Mouse (Mus musculus): Measurements from ENCODE around the gene Olfr263. TPM values are rescaled to one million over a fixed set of nuclear protein-coding genes. Genes with fewer than 3 reads are reported as not detected.

Gene Olfr263
- total RNA-seq, 2 experiments from 2014 or later, result not detected

DNA sequence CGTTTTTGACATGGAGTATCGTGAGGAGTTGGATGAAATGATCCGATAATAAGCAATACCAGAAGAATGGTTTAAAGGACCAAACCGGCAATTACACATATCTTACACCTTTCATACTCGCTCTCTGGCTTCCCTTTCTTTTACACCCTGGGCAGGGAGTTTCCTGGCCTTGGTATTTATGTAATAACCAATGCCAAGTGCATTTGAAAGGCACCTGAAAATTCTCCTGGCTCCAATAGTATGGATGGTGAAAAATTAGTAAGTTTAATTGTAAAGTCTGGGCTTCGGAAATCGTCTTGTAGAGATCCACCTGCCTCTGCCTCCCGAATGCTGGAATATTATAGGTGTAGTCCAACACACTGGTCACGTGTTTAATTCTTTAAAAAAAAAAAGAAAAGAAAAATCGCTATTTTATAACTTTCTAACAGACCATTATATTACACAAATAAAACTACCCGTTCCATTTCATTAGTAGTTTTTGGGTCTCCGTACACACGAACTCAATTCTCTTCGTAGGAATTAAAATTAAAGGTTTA, 39.8 kb downstream of the Olfr263 start:
- DNase-seq (ENCODE audit: extremely low spot score in 1 of 2, low spot score in 1 of 2), result no peak

DNA sequence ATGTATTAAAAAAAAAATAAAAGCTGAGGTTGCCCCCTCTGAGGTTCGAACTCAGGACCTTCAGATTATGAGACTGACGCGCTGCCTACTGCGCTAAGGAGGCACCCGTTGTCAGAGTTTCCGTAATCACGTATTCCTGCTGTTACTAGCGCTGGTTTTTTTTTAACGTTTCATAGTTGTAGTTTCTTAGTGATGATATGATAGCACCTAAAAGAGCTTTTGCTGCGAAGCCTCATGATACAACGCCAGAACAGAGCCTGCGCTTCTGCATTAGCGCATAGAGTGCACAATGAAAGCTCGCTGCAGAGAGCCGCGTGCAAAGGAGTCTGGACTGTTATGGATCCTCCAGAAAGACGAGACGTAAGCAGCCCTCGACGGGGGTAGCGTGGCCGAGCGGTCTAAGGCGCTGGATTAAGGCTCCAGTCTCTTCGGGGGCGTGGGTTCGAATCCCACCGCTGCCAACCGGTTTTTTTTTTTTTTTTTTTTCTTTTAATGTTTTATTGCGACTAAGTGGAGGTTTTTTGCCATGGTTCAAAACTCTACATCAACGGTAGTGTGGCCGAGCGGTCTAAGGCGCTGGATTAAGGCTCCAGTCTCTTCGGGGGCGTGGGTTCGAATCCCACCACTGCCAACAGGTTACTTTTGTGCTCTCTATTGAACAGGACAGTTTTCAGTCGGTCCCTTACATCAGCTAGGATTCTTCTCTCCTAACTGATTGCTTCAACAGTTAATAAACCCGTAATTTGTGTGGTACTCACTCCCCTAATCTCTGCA, 40.4 kb downstream of the Olfr263 start:
- DNase-seq (ENCODE audit: extremely low spot score in 1 of 2, low spot score in 1 of 2), result peak; percentile 67 to 77

DNA sequence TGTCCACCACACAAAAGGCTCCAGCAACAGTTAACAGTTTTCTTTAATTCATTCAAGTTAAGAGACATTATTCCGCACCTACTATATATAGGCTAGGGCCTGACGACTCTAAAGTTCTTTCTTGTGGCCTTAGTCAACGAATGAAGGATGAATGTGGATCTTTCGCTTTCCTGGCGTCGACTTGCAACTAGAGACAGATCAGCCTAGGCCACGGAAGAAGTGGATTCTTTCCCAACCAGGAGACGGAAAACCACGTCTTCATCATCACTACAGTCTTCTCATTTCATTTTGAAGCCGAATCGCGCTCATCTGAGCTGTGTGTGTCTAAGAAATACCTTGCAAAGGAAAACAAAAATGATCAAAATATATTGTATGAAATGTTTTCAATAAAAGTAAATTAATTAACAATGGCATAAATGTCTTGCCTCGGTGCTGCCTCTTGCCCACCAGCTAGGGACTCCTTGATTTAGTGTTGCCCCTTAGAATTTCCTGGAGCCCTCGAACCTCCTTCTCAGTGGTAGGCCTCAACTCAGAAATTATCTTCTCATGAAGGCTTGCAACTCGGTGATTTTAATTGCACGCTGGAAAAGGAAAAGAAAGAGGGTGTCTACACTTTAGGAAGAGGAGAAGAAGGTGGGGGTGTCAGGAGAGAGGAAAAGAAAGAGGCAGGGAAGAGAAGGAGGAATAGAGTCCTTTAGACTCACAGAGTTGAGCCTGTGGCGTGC, 41.2 kb downstream of the Olfr263 start:
- no peak for DNase-seq (ENCODE audit: extremely low spot score in 1 of 2, low spot score in 1 of 2)

DNA sequence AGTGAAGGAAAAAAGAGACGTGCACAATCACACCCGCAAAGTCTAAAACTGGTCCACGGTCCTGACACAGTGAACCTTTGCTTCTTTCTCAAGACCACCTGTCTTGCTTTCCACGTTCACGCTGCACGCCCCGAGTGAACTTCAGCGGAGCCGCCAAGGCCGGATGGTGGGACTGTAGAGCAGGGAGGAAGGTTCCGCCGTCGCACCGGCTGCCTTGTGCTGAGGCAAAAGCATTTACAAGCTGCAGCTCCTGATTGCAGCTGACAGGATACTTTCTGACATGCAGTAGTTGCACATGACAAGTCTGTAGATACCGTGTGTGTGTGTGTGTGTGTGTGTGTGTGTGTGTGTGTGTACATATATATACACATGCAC, 41.7 kb downstream of the Olfr263 start:
- DNase-seq (ENCODE audit: extremely low spot score in 1 of 2, low spot score in 1 of 2), result no peak

DNA sequence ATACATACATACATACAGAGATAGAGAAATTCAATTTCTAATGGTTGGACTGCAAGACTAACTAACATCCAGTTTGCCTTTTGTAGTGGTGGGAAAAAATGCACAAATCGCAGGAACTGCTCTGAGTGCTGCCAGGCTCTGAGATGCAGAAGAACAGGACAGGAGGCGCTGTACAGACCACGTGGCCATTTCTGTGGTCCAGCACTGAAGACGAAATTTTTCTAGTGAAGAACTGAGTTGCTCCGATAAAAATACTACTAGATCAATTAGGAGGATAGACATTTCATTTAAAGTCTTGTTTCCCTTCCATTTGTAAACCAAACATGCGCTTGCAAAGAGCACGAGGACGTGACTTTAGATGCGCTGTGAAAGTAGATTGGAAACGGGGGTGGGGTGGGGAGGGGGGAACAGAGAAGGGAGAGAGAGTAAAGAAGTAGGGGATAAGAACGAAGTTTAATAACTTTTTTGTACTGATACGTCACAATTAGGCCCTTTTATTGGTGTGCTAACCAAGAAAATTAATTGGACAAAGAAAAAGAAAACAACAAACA, 42.2 kb downstream of the Olfr263 start:
- no peak for DNase-seq (ENCODE audit: extremely low spot score in 1 of 2, low spot score in 1 of 2)

DNA sequence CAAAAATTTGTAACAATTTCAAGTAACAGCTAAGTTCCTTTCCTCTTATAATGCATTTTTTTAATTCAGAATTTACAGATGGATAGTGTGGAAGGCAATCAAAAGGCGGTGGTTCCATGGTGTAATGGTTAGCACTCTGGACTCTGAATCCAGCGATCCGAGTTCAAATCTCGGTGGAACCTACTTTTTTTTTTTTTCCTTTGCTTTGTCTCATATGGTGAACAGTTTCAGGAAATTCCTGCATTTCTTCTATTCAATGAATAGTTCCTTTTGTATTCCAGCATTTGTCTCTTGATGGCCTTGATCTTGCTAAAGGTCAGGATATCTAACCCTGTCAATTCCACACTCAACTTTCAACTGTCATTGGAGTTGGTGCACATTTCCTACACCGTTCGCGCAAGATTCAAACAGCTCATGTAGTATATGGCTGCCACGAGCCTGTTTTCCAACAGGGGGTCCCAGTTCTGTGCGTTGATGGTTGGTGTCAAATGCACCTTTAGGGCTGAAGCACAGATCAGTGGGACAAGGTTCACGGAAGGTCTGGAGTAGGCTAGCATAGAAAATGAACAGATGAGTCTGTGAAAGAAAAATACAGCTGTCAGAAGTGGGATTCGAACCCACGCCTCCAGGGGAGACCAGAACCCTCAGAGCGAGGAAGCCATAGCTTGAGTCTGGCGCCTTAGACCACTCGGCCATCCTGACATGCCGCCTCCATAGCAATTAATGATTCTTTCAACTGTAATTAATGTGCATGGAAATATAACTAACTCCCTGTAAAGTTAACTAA, 43.0 kb downstream of the Olfr263 start:
- DNase-seq (ENCODE audit: extremely low spot score in 1 of 2, low spot score in 1 of 2), result peak in 1 of 2 experiments; percentile 75

DNA sequence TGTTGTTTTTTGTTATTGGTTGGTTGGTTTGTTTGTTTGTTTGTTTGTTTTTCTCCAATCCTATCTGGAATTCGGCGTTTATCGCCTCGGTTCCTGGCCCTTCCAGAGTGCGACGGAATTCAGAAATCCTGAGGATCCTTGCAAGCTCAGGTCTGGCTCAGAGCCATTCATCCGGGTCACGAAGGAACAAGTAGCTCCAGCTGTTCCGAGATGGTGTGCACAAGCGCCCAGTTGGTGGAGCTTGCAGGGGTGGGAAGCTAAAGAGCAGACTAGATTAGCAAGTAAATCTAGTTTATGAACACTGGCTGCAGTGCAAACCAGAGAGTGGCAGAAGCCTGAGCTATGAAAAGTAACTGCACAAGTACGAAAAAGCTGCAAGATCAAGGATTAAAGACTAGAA, 43.6 kb downstream of the Olfr263 start:
- peak in 1 of 2 experiments; percentile 62 for DNase-seq (ENCODE audit: extremely low spot score in 1 of 2, low spot score in 1 of 2)

DNA sequence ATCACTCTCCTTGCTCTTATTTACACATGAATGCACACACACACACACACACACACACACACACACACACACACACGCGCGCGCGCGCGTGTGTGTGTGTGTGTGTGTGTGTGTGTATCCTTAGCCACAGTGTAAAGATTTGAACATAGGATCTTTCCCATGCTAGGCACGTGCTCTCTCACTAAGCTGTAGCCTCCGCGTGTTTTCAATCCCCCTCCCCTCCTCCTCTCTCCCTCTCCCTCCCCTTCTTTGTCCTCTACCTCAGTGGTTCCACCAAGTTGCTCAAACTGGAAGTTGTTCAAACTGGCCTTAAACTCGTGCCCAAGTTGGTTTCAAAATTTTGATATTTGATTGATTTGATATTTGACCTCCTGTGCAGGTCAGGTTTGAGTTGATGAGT, 47.3 kb downstream of the Olfr263 start:
- no peak for DNase-seq (ENCODE audit: extremely low spot score in 1 of 2, low spot score in 1 of 2)

DNA sequence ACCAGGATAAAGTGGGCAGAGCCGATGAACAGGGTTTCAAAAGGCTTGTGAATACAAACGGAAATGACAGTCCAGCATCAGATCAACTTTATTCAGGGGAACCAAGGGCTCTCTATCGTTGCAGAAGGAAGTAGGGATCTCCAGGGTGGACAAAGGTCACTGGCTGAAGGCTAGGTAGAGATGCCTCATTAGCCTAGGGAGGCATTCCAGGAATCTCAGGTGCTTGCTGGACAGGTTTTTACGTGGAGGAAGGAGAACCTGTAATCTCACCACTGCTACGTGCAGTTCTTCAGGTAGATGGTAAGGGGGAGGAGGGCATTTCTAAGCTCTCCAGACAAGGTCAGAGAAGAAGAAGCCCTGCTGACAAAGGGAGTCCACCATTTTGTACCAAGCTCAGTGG, 48.2 kb downstream of the Olfr263 start:
- no peak for DNase-seq (ENCODE audit: extremely low spot score in 1 of 2, low spot score in 1 of 2)

DNA sequence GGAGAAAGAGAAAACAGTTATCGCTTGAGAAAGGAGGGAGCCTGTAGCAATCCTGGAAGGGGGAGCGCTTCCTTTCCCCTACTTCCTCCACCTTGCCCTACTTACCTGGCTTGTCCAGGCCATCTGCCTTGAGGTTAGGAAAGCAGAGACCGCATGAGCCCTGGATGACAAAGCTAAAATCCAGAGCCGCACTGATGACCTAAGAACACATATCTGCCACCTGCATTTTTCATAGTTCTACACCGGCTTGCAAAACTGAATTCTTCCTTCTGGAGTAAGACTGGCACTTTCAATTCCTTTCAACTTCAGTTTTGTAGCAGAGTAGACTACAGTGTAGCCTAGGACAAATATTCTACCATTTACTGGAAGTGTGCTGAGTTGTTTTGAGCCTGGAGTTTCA, 48.9 kb downstream of the Olfr263 start:
- DNase-seq (ENCODE audit: extremely low spot score in 1 of 2, low spot score in 1 of 2), result no peak

DNA sequence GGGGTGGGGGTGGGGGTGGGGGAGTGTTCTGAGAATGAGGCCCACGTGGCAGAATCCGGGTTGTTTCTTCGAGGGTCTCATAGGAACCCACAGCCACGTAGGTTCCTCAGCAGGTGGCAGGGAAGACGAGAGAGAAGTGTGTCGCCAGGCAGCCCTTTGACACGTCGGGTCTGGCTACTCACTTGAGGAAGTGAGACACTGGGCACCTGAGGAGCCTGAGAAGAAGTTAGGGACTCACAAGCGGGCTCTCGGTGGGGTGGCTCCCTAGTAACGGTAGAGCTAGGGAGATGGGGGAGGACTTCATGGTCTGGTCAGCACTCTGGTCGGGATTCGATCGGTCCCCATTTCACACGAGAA, 49.9 kb downstream of the Olfr263 start, which contains the start of gene Trim27:
Gene Trim27, plus strand, starts transcription at position 79 of the 357 bp plus-strand sequence.
- no peak for DNase-seq (ENCODE audit: extremely low spot score in 1 of 2, low spot score in 1 of 2)

DNA sequence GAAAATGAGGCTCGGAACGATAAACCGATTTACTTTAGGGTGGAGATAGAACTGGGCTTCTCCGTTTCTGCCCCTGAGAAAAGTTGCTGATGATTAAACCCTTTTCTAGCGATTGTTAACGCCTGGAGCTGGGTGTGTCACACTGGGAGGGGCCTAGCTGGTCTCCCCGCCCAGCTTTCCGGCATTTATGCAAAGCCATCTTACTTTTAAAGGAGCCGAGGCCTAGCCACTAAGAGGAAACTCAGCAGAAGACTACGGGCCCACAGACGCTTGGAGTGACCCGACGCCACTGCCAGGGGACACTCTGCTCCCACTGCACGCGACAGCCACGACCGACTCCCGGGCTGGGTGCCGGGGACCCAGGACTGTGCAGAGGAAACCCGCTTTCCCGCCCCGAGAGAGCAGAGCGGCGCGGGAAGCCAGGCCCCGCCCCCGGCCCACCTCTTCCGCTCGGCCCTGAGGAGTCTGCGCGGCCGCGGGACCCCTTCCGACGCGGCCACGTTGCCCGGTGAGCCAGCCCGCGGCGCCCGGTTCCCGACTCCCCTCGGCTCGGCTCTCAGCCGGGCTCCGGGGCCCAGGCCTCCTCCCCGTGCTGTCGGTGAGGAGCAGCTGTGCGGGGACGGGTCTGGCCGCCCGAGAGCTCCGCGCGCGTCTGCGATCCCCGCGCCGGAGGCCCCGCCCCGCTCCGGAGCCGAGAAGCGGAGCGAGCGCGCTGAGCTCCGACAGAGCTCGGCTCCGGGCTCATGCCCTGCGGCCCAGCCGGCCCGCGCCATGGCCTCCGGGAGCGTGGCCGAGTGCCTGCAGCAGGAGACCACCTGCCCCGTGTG, 50.5 kb downstream of the Olfr263 start:
- DNase-seq (ENCODE audit: extremely low spot score in 1 of 2, low spot score in 1 of 2), result peak; percentile 51 to 92

DNA sequence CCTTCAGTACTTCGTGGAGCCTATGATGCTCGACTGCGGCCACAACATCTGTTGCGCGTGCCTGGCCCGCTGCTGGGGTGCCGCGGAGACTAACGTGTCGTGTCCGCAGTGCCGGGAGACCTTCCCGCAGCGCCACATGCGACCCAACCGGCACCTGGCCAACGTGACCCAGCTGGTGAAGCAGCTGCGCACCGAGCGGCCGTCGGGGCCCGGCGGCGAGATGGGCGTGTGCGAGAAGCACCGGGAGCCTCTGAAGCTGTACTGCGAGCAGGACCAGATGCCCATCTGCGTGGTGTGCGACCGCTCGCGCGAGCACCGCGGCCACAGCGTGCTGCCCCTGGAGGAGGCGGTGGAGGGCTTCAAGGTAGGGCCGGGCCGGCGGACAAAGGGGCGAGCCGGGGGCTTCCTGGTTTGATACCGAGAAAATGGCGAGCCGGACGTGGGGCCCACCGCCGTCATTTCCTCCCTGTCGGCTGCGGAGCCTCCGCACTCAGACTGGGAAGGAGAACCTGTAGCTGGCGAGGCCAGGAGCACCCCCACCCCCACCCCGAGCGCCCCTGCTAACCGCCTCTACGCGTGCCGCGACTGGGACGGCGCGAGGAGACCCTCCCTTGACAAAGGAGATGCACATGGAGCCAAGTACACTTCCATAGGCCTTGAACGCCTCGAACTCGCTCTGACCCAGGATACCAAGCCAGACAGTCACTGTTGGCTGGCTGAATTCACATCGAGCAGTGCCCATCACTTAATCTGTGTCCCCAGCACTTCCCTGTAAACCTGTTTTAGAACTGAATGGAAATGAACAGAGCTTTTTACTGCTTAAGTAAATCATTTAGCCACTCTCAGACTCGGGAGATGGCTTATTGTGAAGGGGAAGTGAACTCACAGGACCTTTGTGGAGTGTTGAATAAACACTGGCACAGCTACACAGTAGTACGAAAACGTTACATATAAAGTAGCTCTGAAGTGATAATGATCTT, 51.4 kb downstream of the Olfr263 start:
- peak; percentile 23 to 51 for DNase-seq (ENCODE audit: extremely low spot score in 1 of 2, low spot score in 1 of 2)

DNA sequence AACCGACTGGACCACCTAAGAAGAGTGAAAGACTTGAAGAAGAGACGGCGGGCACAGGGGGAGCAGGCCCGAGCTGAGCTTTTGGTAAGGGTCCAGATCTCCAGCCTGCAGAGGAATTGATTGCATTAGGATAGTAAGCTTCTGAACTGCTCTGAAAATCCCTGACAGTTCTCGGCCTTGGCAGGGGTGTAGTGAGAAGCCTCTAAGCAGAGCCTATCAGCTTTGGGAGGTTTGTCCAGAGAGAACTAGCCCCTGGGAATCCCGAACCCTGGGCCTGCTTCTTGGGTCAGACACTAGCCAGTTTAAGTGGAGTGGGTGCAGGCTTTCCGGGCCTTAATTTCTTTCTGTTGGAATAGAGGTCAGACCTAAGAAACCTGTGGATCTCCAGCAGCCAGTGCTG, 52.6 kb downstream of the Olfr263 start:
- DNase-seq (ENCODE audit: extremely low spot score in 1 of 2, low spot score in 1 of 2), result no peak

DNA sequence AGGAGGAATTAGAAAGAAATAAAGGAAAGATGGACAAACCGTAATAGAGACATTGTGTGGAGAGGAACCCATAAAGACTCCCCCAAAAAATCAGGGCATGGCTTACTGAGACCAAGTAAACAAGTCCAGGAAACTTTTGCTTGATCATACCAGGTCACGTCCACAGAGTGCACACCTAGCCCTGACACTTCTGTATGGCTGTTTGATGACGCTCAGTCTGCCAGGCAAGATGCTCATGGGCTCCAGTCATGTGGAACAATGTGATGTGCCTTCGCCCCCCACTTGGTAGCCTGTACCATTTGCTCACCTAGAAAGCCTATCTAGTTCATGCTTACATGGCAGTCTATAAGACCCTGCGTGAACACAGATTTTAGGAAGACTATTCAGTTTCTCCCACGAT, 53.6 kb downstream of the Olfr263 start:
- DNase-seq (ENCODE audit: extremely low spot score in 1 of 2, low spot score in 1 of 2), result no peak

DNA sequence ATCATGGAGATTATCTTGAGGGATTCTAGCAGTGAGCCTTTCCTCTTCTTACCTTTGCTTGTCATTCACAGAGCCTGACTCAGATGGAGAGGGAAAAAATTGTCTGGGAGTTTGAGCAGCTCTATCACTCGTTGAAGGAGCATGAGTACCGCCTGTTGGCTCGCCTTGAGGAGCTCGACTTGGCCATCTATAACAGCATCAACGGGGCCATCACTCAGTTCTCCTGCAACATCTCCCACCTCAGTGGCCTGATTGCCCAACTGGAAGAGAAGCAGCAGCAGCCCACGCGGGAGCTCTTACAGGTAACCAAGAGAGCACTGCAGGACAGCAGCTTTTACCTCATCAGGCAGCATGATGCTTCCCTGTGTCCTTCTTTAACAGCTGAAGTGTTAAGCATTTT, 54.2 kb downstream of the Olfr263 start:
- no peak for DNase-seq (ENCODE audit: extremely low spot score in 1 of 2, low spot score in 1 of 2)

DNA sequence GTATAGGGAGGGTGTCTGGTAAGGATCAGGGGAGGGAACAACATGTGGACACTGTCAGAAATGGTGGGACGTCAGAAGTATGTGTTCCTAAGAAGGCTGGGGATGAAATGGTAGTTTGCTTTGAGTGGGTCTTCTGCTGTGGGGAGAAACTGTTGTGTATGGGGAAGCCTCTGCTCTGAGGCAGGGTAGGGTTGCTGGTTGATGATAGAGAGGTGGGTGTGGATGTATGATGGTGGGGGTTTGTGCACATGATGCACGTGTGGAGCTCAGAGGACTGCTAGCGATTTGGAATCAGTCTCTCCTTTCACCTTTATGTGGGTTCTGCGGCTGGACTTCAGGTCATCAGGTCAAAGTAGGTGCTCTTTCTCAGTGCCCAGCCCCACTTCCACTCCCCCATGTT, 56.1 kb downstream of the Olfr263 start:
- DNase-seq (ENCODE audit: extremely low spot score in 1 of 2, low spot score in 1 of 2), result no peak
